8 mouse cellular contexts compared by ENCODE assay signal in genomic region chr15:98871916-98872888, GRCm38 (mm10). TPM values are rescaled to one million over a fixed set of nuclear protein-coding genes. Genes with fewer than 3 reads are reported as not detected.
A peak's percentile ranks its signal among the peaks of the same experiment; 100 is the strongest.
DNase-seq lines count a peak whose midpoint lies in the region; ATAC-seq lines count a peak whose summit lies in the region.

No protein-coding gene starts in this region.

- peak overlapping the region; percentile 87 for H3K4me3 ChIP-seq in hindbrain, embryonic 14.5 days (replicated peaks; ENCODE audit: low read length)
- H3K4me3 ChIP-seq in macrophage (ENCODE audit: inconsistent target): peak overlapping the region; percentile 57

- no peaks in the 10 kb centered on the region for H3K36me3 ChIP-seq in hindbrain, embryonic 14.5 days (replicated peaks; ENCODE audit: control insufficient read depth, insufficient read depth)
- H3K36me3 ChIP-seq in macrophage (ENCODE audit: inconsistent target): no peaks in the 10 kb centered on the region

- DNase-seq in R1 (ENCODE audit: low read depth, low spot score): peak; percentile 98
- peak; percentile 95 to 97 for DNase-seq in cerebellum, postnatal 25 days
- DNase-seq in frontal cortex, postnatal 25 days (ENCODE audit: low spot score in 2 of 2): peak; percentile 94 to 96
- DNase-seq in hindbrain, embryonic 14.5 days (ENCODE audit: low spot score): peak; percentile 94
- peak; percentile 87 to 93 for DNase-seq in left cerebral cortex, adult 18-20 months (ENCODE audit: low spot score in 2 of 2)
- DNase-seq in right cerebral cortex, adult 18-20 months: peak; percentile 93
- peak; percentile 77 for DNase-seq in urinary bladder, postnatal 10 days (ENCODE audit: low spot score)

- peaks cover 40% of the 10 kb centered on the region for H3K4me1 ChIP-seq in hindbrain, embryonic 14.5 days (replicated peaks; ENCODE audit: control insufficient read depth, insufficient read depth, low read length)

- peaks cover 45% of the 10 kb centered on the region for H3K79me2 ChIP-seq in macrophage (ENCODE audit: inconsistent target)

- H3K9me3 ChIP-seq in hindbrain, embryonic 14.5 days (ENCODE audit: control insufficient read depth, low read length): no peaks in the 10 kb centered on the region

- peak overlapping the region; percentile 84 for H3K4me2 ChIP-seq in hindbrain, embryonic 14.5 days (replicated peaks)

- H3K27me3 ChIP-seq in hindbrain, embryonic 14.5 days (ENCODE audit: control insufficient read depth, insufficient read depth, low read length): no peaks in the 10 kb centered on the region

- WGBS in hindbrain, embryonic 14.5 days: under 1% methylated on average over 47 of the region's 51 CpGs
- WGBS in macrophage (ENCODE audit: missing documents): 3% methylated on average over 47 of the region's 51 CpGs

- ATAC-seq in hindbrain, embryonic 14.5 days (ENCODE audit: low FRiP score): peak; percentile 82

- H3K9ac ChIP-seq in hindbrain, embryonic 14.5 days: peak overlapping the region; percentile 94

- H3K27ac ChIP-seq in hindbrain, embryonic 14.5 days: peak overlapping the region; percentile 98
- peak overlapping the region; percentile 90 for H3K27ac ChIP-seq in macrophage

RNA-seq across cellular contexts. Expression of gene Kmt2d, which starts 1.2 kb away (rescaled TPM):
- polyA plus RNA-seq in hindbrain, embryonic 14.5 days (2014; fragmentation: Nextera tagmentation; extraction: Ambion mirVana): 12.9 and 14.9 TPM in 2 replicates
- total RNA-seq in left cerebral cortex, adult 18-20 months (2021): 10 to 100 TPM; 74.3 to 77.8 TPM
- 100 to 1,000 TPM; 122 to 676 (median 339) TPM for total RNA-seq in macrophage (2018; cell fraction: chromatin; rRNA removed)
- 10 to 100 TPM; 43.4 to 81.0 (median 59.4) TPM for total RNA-seq in macrophage (2018; cell fraction: cytosol; rRNA removed)
- 100 to 1,000 TPM in 25 of 26 experiments, 10 to 100 TPM in 1; 94.8 to 215 (median 174) TPM for total RNA-seq in macrophage (2018; cell fraction: nucleus; rRNA removed)
- polyA plus RNA-seq in macrophage (2018): 17.3 to 22.5 TPM (median 19.8 TPM) in 3 replicates

RNA-seq across cellular contexts. Expression of gene Rhebl1, which starts 22.1 kb away (rescaled TPM):
- polyA plus RNA-seq in hindbrain, embryonic 14.5 days (2014; fragmentation: Nextera tagmentation; extraction: Ambion mirVana): 19.4 and 19.8 TPM in 2 replicates
- total RNA-seq in left cerebral cortex, adult 18-20 months (2021): 10 to 100 TPM in 1 of 2 experiments, 1 to 10 TPM in 1; 8.6 to 12.9 TPM
- 1 to 10 TPM in 20 of 26 experiments, under 1 TPM in 2, not detected in 4; 0.37 to 8.0 (median 2.5) TPM for total RNA-seq in macrophage (2018; cell fraction: chromatin; rRNA removed)
- total RNA-seq in macrophage (2018; cell fraction: cytosol; rRNA removed): 1 to 10 TPM in 21 of 26 experiments, under 1 TPM in 5; 0.51 to 2.0 (median 1.3) TPM
- 1 to 10 TPM in 18 of 26 experiments, under 1 TPM in 5, not detected in 3; 0.56 to 4.5 (median 2.0) TPM for total RNA-seq in macrophage (2018; cell fraction: nucleus; rRNA removed)
- 0.52 to 3.0 TPM (median 2.4 TPM) in 3 replicates for polyA plus RNA-seq in macrophage (2018)

RNA-seq across cellular contexts. Expression of gene Dhh, which starts 26.1 kb away (rescaled TPM):
- polyA plus RNA-seq in hindbrain, embryonic 14.5 days (2014; fragmentation: Nextera tagmentation; extraction: Ambion mirVana): 1.1 and 1.4 TPM in 2 replicates
- total RNA-seq in left cerebral cortex, adult 18-20 months (2021): under 1 TPM; 0.21 to 0.26 TPM
- total RNA-seq in macrophage (2018; cell fraction: chromatin; rRNA removed): under 1 TPM in 15 of 26 experiments, not detected in 11; 0.18 to 0.97 (median 0.51) TPM
- total RNA-seq in macrophage (2018; cell fraction: cytosol; rRNA removed): under 1 TPM in 6 of 26 experiments, not detected in 20; 0.03 to 0.05 (median 0.04) TPM
- total RNA-seq in macrophage (2018; cell fraction: nucleus; rRNA removed): 1 to 10 TPM in 2 of 26 experiments, under 1 TPM in 15, not detected in 9; 0.12 to 1.4 (median 0.24) TPM
- not detected in 3 replicates for polyA plus RNA-seq in macrophage (2018)

RNA-seq across cellular contexts. Expression of gene Prkag1, which starts 40.9 kb away (rescaled TPM):
- polyA plus RNA-seq in hindbrain, embryonic 14.5 days (2014; fragmentation: Nextera tagmentation; extraction: Ambion mirVana): 59.0 and 65.3 TPM in 2 replicates
- total RNA-seq in left cerebral cortex, adult 18-20 months (2021): 10 to 100 TPM; 54.6 to 56.2 TPM
- total RNA-seq in macrophage (2018; cell fraction: chromatin; rRNA removed): 10 to 100 TPM; 22.0 to 92.3 (median 54.9) TPM
- 10 to 100 TPM; 22.1 to 38.1 (median 31.7) TPM for total RNA-seq in macrophage (2018; cell fraction: cytosol; rRNA removed)
- 10 to 100 TPM; 20.7 to 67.8 (median 38.8) TPM for total RNA-seq in macrophage (2018; cell fraction: nucleus; rRNA removed)
- 34.9 to 43.9 TPM (median 40.2 TPM) in 3 replicates for polyA plus RNA-seq in macrophage (2018)

RNA-seq across cellular contexts. Expression of gene Lmbr1l, which starts 45.8 kb away (rescaled TPM):
- polyA plus RNA-seq in hindbrain, embryonic 14.5 days (2014; fragmentation: Nextera tagmentation; extraction: Ambion mirVana): 6.4 and 8.1 TPM in 2 replicates
- total RNA-seq in left cerebral cortex, adult 18-20 months (2021): 10 to 100 TPM; 12.9 to 17.9 TPM
- 100 to 1,000 TPM in 3 of 26 experiments, 10 to 100 TPM in 23; 27.0 to 113 (median 71.3) TPM for total RNA-seq in macrophage (2018; cell fraction: chromatin; rRNA removed)
- 10 to 100 TPM in 2 of 26 experiments, 1 to 10 TPM in 24; 2.5 to 12.8 (median 6.6) TPM for total RNA-seq in macrophage (2018; cell fraction: cytosol; rRNA removed)
- 10 to 100 TPM; 13.2 to 79.4 (median 38.5) TPM for total RNA-seq in macrophage (2018; cell fraction: nucleus; rRNA removed)
- polyA plus RNA-seq in macrophage (2018): 3.7 to 9.6 TPM (median 5.5 TPM) in 3 replicates

Comparison
In these comparisons a context has a peak if more than half of its experiments do, and no peak if none do; other contexts are left out.
1. Peak in every context shown above with its lines: DNase-seq, ATAC-seq, H3K4me3 ChIP-seq and H3K27ac ChIP-seq.